Mouse (Mus musculus) midbrain, embryonic 16.5 days (tissue): Measurements from ENCODE around the gene Pigq. TPM values are rescaled to one million over a fixed set of nuclear protein-coding genes. Genes with fewer than 3 reads are reported as not detected.

ENCODE experiments used
- ATAC-seq: fragments of 200-750 bp; cut with Nextera tagmentation; 2 replicates; pipeline ENCODE4 v1.8.0; 2017; ENCODE audit warnings: moderate TSS enrichment
- H3K27ac ChIP-seq: fragments of 300-500 bp; sonication (generic); 2 replicates; pipeline ENCODE4 v1.5.1; 2014; ENCODE audit warnings: mild to moderate bottlenecking, low read length, mixed read lengths
- H3K27me3 ChIP-seq: fragments of 300-500 bp; sonication (generic); 2 replicates; pipeline ENCODE4 v1.6.1; 2014; ENCODE audit warnings: low read depth, low read length, mixed read lengths; ENCODE audit not compliant: control insufficient read depth, insufficient read depth
- H3K36me3 ChIP-seq: fragments of 300-500 bp; sonication (generic); 2 replicates; pipeline ENCODE4 v1.6.1; 2014; ENCODE audit warnings: mild to moderate bottlenecking, low read length, moderate library complexity, mixed read lengths; ENCODE audit not compliant: control insufficient read depth, insufficient read depth
- H3K4me1 ChIP-seq: fragments of 300-500 bp; sonication (generic); 2 replicates; pipeline ENCODE4 v1.6.1; 2014; ENCODE audit warnings: mild to moderate bottlenecking, low read length, mixed read lengths; ENCODE audit not compliant: control insufficient read depth, insufficient read depth
- H3K4me2 ChIP-seq: fragments of 300-500 bp; sonication (generic); 2 replicates; pipeline ENCODE4 v1.6.1; 2014; ENCODE audit warnings: mild to moderate bottlenecking, low read length, mixed read lengths
- H3K4me3 ChIP-seq: fragments of 300-500 bp; sonication (generic); 2 replicates; pipeline ENCODE4 v1.5.1; 2014; ENCODE audit warnings: low read depth, mild to moderate bottlenecking, low read length, moderate library complexity, mixed read lengths
- H3K9ac ChIP-seq: fragments of 300-500 bp; sonication (generic); 2 replicates; pipeline ENCODE4 v1.6.1; 2014; ENCODE audit warnings: low read depth, low read length, mixed read lengths
- H3K9me3 ChIP-seq: fragments of 300-500 bp; sonication (generic); replicated peaks from 2 replicates; pipeline ENCODE4 v1.6.1; 2014; ENCODE audit warnings: mild to moderate bottlenecking, low read length, mixed read lengths; ENCODE audit not compliant: control insufficient read depth, poor library complexity, severe bottlenecking
- WGBS: fragments of 180-500 bp; shearing (Covaris S2); extraction: QIAGEN DNeasy Blood & Tissue Kit; methylation state at CpG from one replicate; pipeline ENCODE4 v1.1.7; 2014; 5-methylcytosine and 5-hydroxymethylcytosine counted together
- polyA plus RNA-seq: library from polyadenylated mRNA; unstranded; fragments of >200 nt; fragmentation: Nextera tagmentation; extraction: Ambion mirVana; gene quantifications from 2 replicates; pipeline ENCODE4 v1.2.1, GENCODE M21; 2015

The Pigq gene
- polyA plus RNA-seq, 1 experiment from 2014 or later: 85.3 TPM

GRCm38 (mm10) chr17:25951803-25952623, 7.3 kb upstream of the Pigq start, which contains the start of gene A930017K11Rik:
A930017K11Rik (minus strand) TSS chr17:25952565.
- ATAC-seq: no peak
- 1% methylated on average over 42 of the region's 58 CpGs for WGBS
- Histone ChIP-seq H3K27me3 (peaks cover 42% of the 10 kb centered on the region), H3K4me2 (peak within 1 kb of the TSS; percentile 53), H3K4me3 (peak within 1 kb of the TSS; percentile 34), H3K27ac (no peak within 1 kb of the TSS), H3K9ac (peak within 1 kb of the TSS; percentile 25; the same call in 1 of the 2 replicates), H3K4me1 (peaks cover 4% of the 10 kb centered on the region), H3K36me3 (no peaks in the 10 kb centered on the region), H3K9me3 (no peaks in the 10 kb centered on the region)

- WGBS: under 1% methylated on average over 33 of the region's 33 CpGs
- H3K36me3 ChIP-seq: no peaks in the 10 kb centered on the region
- H3K4me3 ChIP-seq: peak overlapping the region; percentile 34
- no peak overlapping the region for H3K27ac ChIP-seq
- peaks cover 4% of the 10 kb centered on the region for H3K4me1 ChIP-seq
- H3K9ac ChIP-seq: no peak overlapping the region
- H3K4me2 ChIP-seq: peak overlapping the region; percentile 53
- peaks cover 42% of the 10 kb centered on the region for H3K27me3 ChIP-seq
- H3K9me3 ChIP-seq: no peaks in the 10 kb centered on the region
- ATAC-seq: no peak
These were observed 6.6 kb upstream of the Pigq start for GRCm38 (mm10) chr17:25951225-25951802.

- no CpG with 5 or more reads among the region's 3 CpGs for WGBS
- H3K4me3 ChIP-seq: no peak overlapping the region
- no peaks in the 10 kb centered on the region for H3K9me3 ChIP-seq
- peaks cover 4% of the 10 kb centered on the region for H3K4me1 ChIP-seq
- ATAC-seq: no peak
- no peak overlapping the region for H3K9ac ChIP-seq
- no peak overlapping the region for H3K27ac ChIP-seq
- no peaks in the 10 kb centered on the region for H3K36me3 ChIP-seq
- H3K4me2 ChIP-seq: no peak overlapping the region
- H3K27me3 ChIP-seq: peaks cover 42% of the 10 kb centered on the region
These were observed 6.0 kb upstream of the Pigq start for GRCm38 (mm10) chr17:25950706-25951105.

- Histone ChIP-seq H3K27ac (no peak overlapping the region), H3K9ac (no peak overlapping the region), H3K4me3 (no peak overlapping the region), H3K4me1 (peaks cover 4% of the 10 kb centered on the region), H3K4me2 (no peak overlapping the region), H3K36me3 (no peaks in the 10 kb centered on the region), H3K27me3 (peaks cover 42% of the 10 kb centered on the region), H3K9me3 (no peaks in the 10 kb centered on the region)
- ATAC-seq: no peak
- 80% methylated on average over 5 of the region's 5 CpGs for WGBS
These were observed 5.2 kb upstream of the Pigq start for GRCm38 (mm10) chr17:25949981-25950380.

- 78% methylated on average over 8 of the region's 8 CpGs for WGBS
- Histone ChIP-seq H3K9me3 (no peaks in the 10 kb centered on the region), H3K27ac (no peak overlapping the region), H3K27me3 (peaks cover 35% of the 10 kb centered on the region), H3K36me3 (no peaks in the 10 kb centered on the region), H3K4me3 (no peak overlapping the region), H3K9ac (no peak overlapping the region), H3K4me1 (peaks cover 4% of the 10 kb centered on the region), H3K4me2 (no peak overlapping the region)
- ATAC-seq: no peak
These were observed 3.3 kb upstream of the Pigq start for GRCm38 (mm10) chr17:25948051-25948450.

- Histone ChIP-seq H3K4me2 (no peak overlapping the region), H3K4me1 (peaks cover 4% of the 10 kb centered on the region), H3K4me3 (no peak overlapping the region), H3K27ac (no peak overlapping the region), H3K9ac (no peak overlapping the region), H3K27me3 (peaks cover 30% of the 10 kb centered on the region), H3K36me3 (no peaks in the 10 kb centered on the region), H3K9me3 (no peaks in the 10 kb centered on the region)
- no peak for ATAC-seq
- WGBS: 92% methylated on average over 4 of the region's 4 CpGs
These were observed 2.8 kb upstream of the Pigq start for GRCm38 (mm10) chr17:25947576-25947975.

- no peak overlapping the region for H3K4me2 ChIP-seq
- H3K4me3 ChIP-seq: no peak overlapping the region
- ATAC-seq: no peak
- H3K9ac ChIP-seq: no peak overlapping the region
- no peaks in the 10 kb centered on the region for H3K36me3 ChIP-seq
- no peak overlapping the region for H3K27ac ChIP-seq
- H3K27me3 ChIP-seq: peaks cover 23% of the 10 kb centered on the region
- 84% methylated on average over 8 of the region's 8 CpGs for WGBS
- peaks cover 7% of the 10 kb centered on the region; the same call in 1 of the 2 replicates for H3K4me1 ChIP-seq
- H3K9me3 ChIP-seq: no peaks in the 10 kb centered on the region
These were observed 2.2 kb upstream of the Pigq start for GRCm38 (mm10) chr17:25946891-25947290.

GRCm38 (mm10) chr17:25946349-25946748, 1.6 kb upstream of the Pigq start:
- no peak for ATAC-seq
- 73% methylated on average over 7 of the region's 7 CpGs for WGBS

GRCm38 (mm10) chr17:25945517-25946155, 900 bp upstream of the Pigq start:
- Histone ChIP-seq H3K27ac (no peak overlapping the region), H3K4me1 (peaks cover 12% of the 10 kb centered on the region)
- WGBS: 53% methylated on average over 9 of the region's 9 CpGs

More at GRCm38 (mm10) chr17:25946349-25946748, 1.6 kb upstream of the Pigq start:
- H3K4me3 ChIP-seq: no peak overlapping the region
- no peaks in the 10 kb centered on the region for H3K36me3 ChIP-seq
- H3K4me2 ChIP-seq: no peak overlapping the region
- peaks cover 6% of the 10 kb centered on the region; the same call in 1 of the 2 replicates for H3K4me1 ChIP-seq
- no peak overlapping the region for H3K9ac ChIP-seq
- peaks cover 18% of the 10 kb centered on the region for H3K27me3 ChIP-seq
- H3K9me3 ChIP-seq: no peaks in the 10 kb centered on the region
- no peak overlapping the region for H3K27ac ChIP-seq

More at GRCm38 (mm10) chr17:25945517-25946155, 900 bp upstream of the Pigq start:
- no peak overlapping the region for H3K4me2 ChIP-seq
- no peaks in the 10 kb centered on the region for H3K36me3 ChIP-seq
- no peak overlapping the region for H3K4me3 ChIP-seq
- H3K9ac ChIP-seq: no peak overlapping the region
- peaks cover 11% of the 10 kb centered on the region for H3K27me3 ChIP-seq
- H3K9me3 ChIP-seq: no peaks in the 10 kb centered on the region
- ATAC-seq: no peak
